Mouse (Mus musculus) c-Kit-positive CD71-positive TER-119-negative erythroid progenitor cells, embryonic 14.5 days (primary cell): Measurements from ENCODE around the gene Gm15130.

ENCODE experiments used
- DNase-seq: peaks from one replicate; pipeline ENCODE4 v3.0.0-alpha.2; 2013; ENCODE audit warnings: low read depth

Gene Gm15130

GRCm38 (mm10) chr2:111152836-111153235, at the start of gene Gm15130:
TSS of gene Gm15130 (minus strand) at chr2:111152936.
- no peak for DNase-seq

- no peak for DNase-seq
These were observed 29.3 kb upstream of the Gm15130 start for GRCm38 (mm10) chr2:111182068-111182467.

GRCm38 (mm10) chr2:111135739-111136138, 17.0 kb downstream of the Gm15130 start:
- DNase-seq: no peak

GRCm38 (mm10) chr2:111105882-111106281, 46.9 kb downstream of the Gm15130 start, which contains the start of gene Gm13941:
TSS of gene Gm13941 (minus strand) at chr2:111105982.
- no peak for DNase-seq
